1 mouse cellular context compared by ENCODE assay signal in genomic region chr3:129830626-129831025, GRCm38 (mm10).
TF ChIP-seq lines count a peak whose summit lies in the region.

No protein-coding gene starts in this region.

TF ChIP-seq in CH12.LX, 34 proteins besides CTCF, POLR2A, EP300 and RAD21:
- TF ChIP-seq USF2 (conservative IDR thresholded peaks at IDR 0.05; ENCODE audit: low read depth, low read length) (no peak), UBTF (IDR thresholded peaks at IDR 0.05; ENCODE audit: low read depth, low read length) (no peak), GABPA (IDR thresholded peaks at IDR 0.05; ENCODE audit: insufficient replicate concordance, low read depth, low read length) (no peak), JUND (conservative IDR thresholded peaks at IDR 0.05; ENCODE audit: low read depth, low read length) (no peak), MAFK (IDR thresholded peaks at IDR 0.05; ENCODE audit: insufficient replicate concordance, low read length) (no peak), ZKSCAN1 (IDR thresholded peaks at IDR 0.05; ENCODE audit: borderline replicate concordance, low read depth, low read length) (no peak), ETS1 (conservative IDR thresholded peaks at IDR 0.05; ENCODE audit: low read depth, low read length) (no peak), MAZ (IDR thresholded peaks at IDR 0.05; ENCODE audit: low read depth, low read length) (no peak), NRF1 (IDR thresholded peaks at IDR 0.05; ENCODE audit: low read depth, low read length) (no peak), ZNF384 (IDR thresholded peaks at IDR 0.05; ENCODE audit: low read depth, low read length) (no peak), MYC (IDR thresholded peaks at IDR 0.05; ENCODE audit: low read depth, low read length) (no peak), POLR2AphosphoS2 (IDR thresholded peaks at IDR 0.05; ENCODE audit: low read depth, low read length) (no peak), ELF1 (IDR thresholded peaks at IDR 0.05; ENCODE audit: low read depth, low read length) (no peak), BHLHE40 (IDR thresholded peaks at IDR 0.05; ENCODE audit: low read depth, low read length) (no peak), NELFE (IDR thresholded peaks at IDR 0.05; ENCODE audit: low read depth, low read length) (no peak), KAT2A (IDR thresholded peaks at IDR 0.05; ENCODE audit: insufficient replicate concordance, low read length) (no peak), MAX (IDR thresholded peaks at IDR 0.05; ENCODE audit: low read length) (no peak), RCOR1 (conservative IDR thresholded peaks at IDR 0.05; ENCODE audit: low read depth, low read length) (no peak), MEF2A (IDR thresholded peaks at IDR 0.05; ENCODE audit: borderline replicate concordance, low read depth, low read length) (no peak), SMC3 (IDR thresholded peaks at IDR 0.05; ENCODE audit: low read depth, low read length) (no peak)
